Mouse (Mus musculus) thymus, adult 2 months (tissue): Measurements from ENCODE around the gene Dmwd.

Experiments used
- CTCF ChIP-seq: fragments of 200-500 bp; IDR thresholded peaks from 2 replicates; pipeline ENCODE4 v1.5.1; 2012; ENCODE audit warnings: mild to moderate bottlenecking, control low read depth, low read length, moderate library complexity, borderline replicate concordance; ENCODE audit not compliant: control insufficient read depth, poor library complexity, insufficient read depth; ENCODE audit errors: extremely low read depth
- POLR2A ChIP-seq: fragments of 200-500 bp; IDR thresholded peaks from 2 replicates; pipeline ENCODE4 v1.6.1; 2012; ENCODE audit warnings: mild to moderate bottlenecking, low read length, control low read depth, moderate library complexity; ENCODE audit not compliant: control insufficient read depth, poor library complexity, insufficient read depth; ENCODE audit errors: extremely low read depth

DNA sequence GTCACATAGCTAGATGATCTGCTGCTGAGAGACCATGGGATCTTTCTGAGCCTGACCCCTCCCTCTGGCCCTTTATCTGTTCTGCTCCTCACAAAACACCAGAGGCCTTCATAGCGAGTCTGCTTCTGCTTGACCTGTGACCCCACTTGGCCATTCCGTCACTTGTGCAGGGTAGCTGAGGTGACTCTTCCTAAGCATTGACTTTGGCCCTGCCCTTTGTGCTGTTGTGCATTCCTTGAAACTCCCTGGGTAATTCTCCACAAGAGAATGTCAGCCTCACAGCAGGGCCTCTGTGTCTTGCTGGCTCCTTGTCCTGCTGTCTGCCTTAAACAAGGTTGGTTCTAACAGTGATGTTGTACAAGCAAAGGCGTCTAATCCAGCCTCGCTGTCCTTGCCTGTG, 44.4 kb upstream of the Dmwd start:
- TF ChIP-seq CTCF (no peak), POLR2A (no peak)
